Mouse (Mus musculus): ENCODE data around the gene Chd4.

- TF ChIP-seq CTCF (IDR thresholded peaks at IDR 0.05) (no peak), EP300 (IDR thresholded peaks at IDR 0.05; ENCODE audit: insufficient read depth, low read depth, low read length) (no peak), POLR2A (IDR thresholded peaks at IDR 0.05; ENCODE audit: insufficient read depth, low read depth, low read length) (no peak)
These were observed 60.7 kb downstream of the Chd4 start for GRCm38 (mm10) chr6:125156491-125156890.

Data from heart, adult 2 months (tissue).